Mouse (Mus musculus) spleen, adult 2 months (tissue): ENCODE measurements at regions not wholly inside any gene's neighbourhood (a gene's known extent, or its start where the extent isn't known, plus 50 kb on each side); places are given as distances from the start of the nearest gene placed in this dataset.

ENCODE experiments used
- DNase-seq, 2 experiments: peaks; one replicate each; pipeline versions ENCODE4 v3.0.0 to v3.0.0-alpha.2; 2012 to 2021; ENCODE audit warnings: low spot score in 2 of 2, low read depth in 1 of 2
- H3K27ac ChIP-seq: fragments of 200-500 bp; 2 replicates; pipeline ENCODE4 v1.5.1; 2012; ENCODE audit warnings: low read length, inconsistent platforms; ENCODE audit not compliant: insufficient read depth
- H3K27me3 ChIP-seq: fragments of 200-500 bp; 2 replicates; pipeline ENCODE4 v1.6.1; 2012; ENCODE audit warnings: mild to moderate bottlenecking, moderate library complexity, low read length, inconsistent platforms; ENCODE audit not compliant: control insufficient read depth, insufficient read depth
- H3K36me3 ChIP-seq: fragments of 200-500 bp; 2 replicates; pipeline ENCODE4 v1.6.1; 2012; ENCODE audit warnings: mild to moderate bottlenecking, low read length, inconsistent platforms; ENCODE audit not compliant: control insufficient read depth, insufficient read depth
- H3K4me1 ChIP-seq: fragments of 200-500 bp; 2 replicates; pipeline ENCODE4 v1.6.1; 2011; ENCODE audit warnings: inconsistent platforms; ENCODE audit not compliant: control insufficient read depth, insufficient read depth, insufficient read length
- H3K4me3 ChIP-seq: fragments of 200-500 bp; 2 replicates; pipeline ENCODE4 v1.5.1; 2011; ENCODE audit warnings: mild to moderate bottlenecking, inconsistent platforms; ENCODE audit not compliant: insufficient read depth, insufficient read length; ENCODE audit errors: extremely low read depth
- CTCF ChIP-seq: fragments of 200-500 bp; IDR thresholded peaks from 2 replicates; pipeline ENCODE4 v1.5.1; 2011; ENCODE audit warnings: mild to moderate bottlenecking, inconsistent platforms; ENCODE audit not compliant: insufficient read depth, insufficient read length, insufficient replicate concordance; ENCODE audit errors: extremely low read depth
- POLR2A ChIP-seq: fragments of 200-500 bp; IDR thresholded peaks from 2 replicates; pipeline ENCODE4 v1.6.1; 2011; ENCODE audit warnings: low read depth, low read length, inconsistent platforms
- WGBS: fragments of 180-500 bp; shearing (Covaris S2); methylation state at CpG from one replicate; pipeline ENCODE4 v1.1.7; 2018; 5-methylcytosine and 5-hydroxymethylcytosine counted together

DNA sequence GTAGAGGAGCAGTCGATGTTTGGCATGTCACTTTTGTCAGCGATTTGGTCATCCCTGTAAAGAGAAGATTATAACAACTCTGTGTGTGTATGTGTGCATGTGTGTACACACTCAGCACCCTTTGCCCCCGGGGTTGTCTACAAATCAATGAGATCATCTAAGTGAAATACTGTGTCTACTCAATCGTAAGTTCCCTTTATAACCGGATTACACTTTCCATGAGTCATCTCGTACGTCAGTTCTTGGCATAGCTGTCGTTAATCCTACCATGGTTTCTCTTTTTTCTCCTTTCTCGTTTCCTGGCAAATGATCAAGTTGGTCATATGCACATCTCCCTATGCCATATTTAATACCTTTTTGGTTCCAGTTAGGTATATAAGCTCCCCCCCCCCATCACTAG lies 58.7 kb upstream of the Eed start:
- WGBS, result 70% methylated on average over 9 of the region's 9 CpGs
- no peak overlapping the region for H3K4me3 ChIP-seq
- no peaks in the 10 kb centered on the region for H3K4me1 ChIP-seq
- DNase-seq, result no peak
- TF ChIP-seq POLR2A (no peak), CTCF (no peak)
- no peaks in the 10 kb centered on the region for H3K27me3 ChIP-seq
- peak overlapping the region; percentile 44; the same call in 1 of the 2 replicates for H3K27ac ChIP-seq
- no peaks in the 10 kb centered on the region for H3K36me3 ChIP-seq

DNA sequence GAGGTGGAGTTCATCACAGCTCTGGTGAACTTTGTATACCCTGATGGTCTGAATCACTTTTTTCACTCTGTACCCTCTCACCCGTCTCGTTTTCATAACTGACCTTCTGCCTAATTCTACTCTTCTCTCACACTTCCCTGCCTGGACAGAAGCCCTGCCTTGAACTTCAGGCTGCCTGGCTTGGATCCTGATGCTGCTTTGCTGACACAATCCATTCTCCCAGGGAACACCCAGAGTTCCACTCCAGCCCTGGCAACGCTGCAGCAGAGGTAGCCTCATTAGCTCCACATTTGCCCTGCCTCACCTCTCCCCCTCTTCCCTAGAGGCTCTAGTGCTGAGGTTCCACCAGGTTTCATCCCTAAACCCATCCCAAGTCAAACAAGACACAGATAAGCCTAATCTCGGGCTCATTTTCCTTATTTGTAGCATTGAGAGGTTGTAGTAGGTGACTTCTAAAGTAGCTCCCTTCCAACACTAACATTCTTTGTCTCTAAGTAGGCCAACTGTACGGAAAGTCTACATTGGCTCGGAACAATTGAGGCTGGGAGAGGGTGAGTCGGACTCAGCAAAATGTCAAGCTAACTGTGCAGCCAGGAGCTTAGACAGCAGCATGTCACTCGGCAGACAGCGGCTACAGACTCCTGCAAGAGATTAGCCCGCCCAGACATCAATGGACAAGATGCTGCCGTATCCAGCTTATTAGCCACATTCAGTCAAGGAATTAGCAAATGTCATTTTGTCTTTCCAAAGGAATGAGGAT lies 60.0 kb upstream of the Eed start:
- 91% methylated on average over 11 of the region's 11 CpGs for WGBS
- H3K36me3 ChIP-seq, result no peaks in the 10 kb centered on the region
- H3K4me1 ChIP-seq, result no peaks in the 10 kb centered on the region
- no peak for TF ChIP-seq CTCF
- no peak for TF ChIP-seq POLR2A
- peak overlapping the region; percentile 40 for H3K27ac ChIP-seq
- DNase-seq, result no peak
- no peaks in the 10 kb centered on the region for H3K27me3 ChIP-seq
- H3K4me3 ChIP-seq, result no peak overlapping the region

DNA sequence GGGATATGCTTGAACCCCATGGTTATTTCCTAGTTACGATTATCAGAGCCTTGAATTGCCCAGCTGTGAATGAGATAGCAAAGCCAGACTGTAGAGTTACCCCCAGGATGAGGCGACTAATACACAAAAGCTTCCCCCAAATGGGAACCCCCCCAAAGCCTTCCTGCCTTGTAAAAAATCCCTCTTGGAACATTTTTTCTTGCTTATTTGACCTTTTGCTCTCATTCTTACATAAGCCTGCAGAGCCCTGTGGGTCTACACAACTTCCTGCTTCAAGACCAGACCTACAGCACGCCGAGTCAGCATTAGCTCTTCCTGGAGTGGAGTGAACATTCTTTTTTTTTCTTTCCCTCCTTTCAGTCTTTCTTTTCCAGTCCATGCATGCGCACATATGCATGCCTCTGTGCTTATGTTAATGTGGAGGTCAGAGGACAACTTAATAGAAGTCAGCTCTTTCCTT lies 60.8 kb upstream of the Eed start:
- Histone ChIP-seq H3K27me3 (no peaks in the 10 kb centered on the region), H3K36me3 (no peaks in the 10 kb centered on the region), H3K27ac (peak overlapping the region; percentile 60; the same call in 1 of the 2 replicates), H3K4me3 (no peak overlapping the region), H3K4me1 (no peaks in the 10 kb centered on the region)
- no peak for DNase-seq
- WGBS, result 37% methylated on average over 5 of the region's 5 CpGs
- TF ChIP-seq CTCF (no peak), POLR2A (no peak)

DNA sequence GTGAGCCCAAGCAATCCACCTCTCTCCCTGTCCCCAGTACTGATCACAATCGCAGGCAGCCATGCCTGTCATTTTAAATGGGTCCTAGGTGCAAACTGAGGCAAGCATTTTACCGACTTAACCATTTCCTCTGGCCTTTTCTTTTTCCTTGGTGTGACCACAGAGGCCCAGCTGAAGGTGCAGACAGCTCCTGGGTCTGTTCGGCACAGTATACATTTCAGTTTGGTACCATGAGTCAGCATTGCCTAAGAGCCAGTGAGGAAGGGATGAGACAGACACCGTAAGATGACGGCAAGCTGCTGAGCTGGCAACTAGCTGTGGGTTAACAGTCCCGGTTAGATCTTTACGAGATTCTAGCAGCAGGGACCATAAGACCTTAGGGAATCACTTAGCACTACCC lies 61.6 kb upstream of the Eed start:
- H3K27ac ChIP-seq, result peak overlapping the region; percentile 60
- no peak for DNase-seq
- H3K4me1 ChIP-seq, result no peaks in the 10 kb centered on the region
- 51% methylated on average over 7 of the region's 7 CpGs for WGBS
- no peaks in the 10 kb centered on the region for H3K27me3 ChIP-seq
- TF ChIP-seq POLR2A (no peak), CTCF (no peak)
- H3K4me3 ChIP-seq, result no peak overlapping the region
- H3K36me3 ChIP-seq, result no peaks in the 10 kb centered on the region

DNA sequence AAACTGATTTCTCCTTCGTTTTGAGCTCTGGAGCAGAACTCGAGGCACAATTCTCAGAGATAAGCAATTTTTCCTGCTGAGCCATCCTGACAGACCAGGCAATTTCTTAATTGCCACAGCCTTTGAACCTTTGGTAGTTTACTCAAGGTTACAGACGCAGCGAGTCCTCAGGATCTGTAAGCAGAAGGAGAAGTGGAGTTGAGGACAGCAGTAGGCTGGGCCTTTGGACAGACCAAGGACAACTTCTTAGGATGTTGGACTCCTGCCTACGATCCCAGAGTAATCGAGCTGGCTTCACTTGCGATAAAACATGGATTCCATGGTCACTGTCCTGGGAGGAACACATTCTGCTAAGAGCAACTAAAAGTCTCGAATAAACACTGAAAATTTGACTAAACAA lies 62.7 kb upstream of the Eed start:
- TF ChIP-seq CTCF, result no peak
- no peak overlapping the region for H3K4me3 ChIP-seq
- no peak overlapping the region for H3K27ac ChIP-seq
- DNase-seq, result no peak
- H3K4me1 ChIP-seq, result no peaks in the 10 kb centered on the region
- no peaks in the 10 kb centered on the region for H3K36me3 ChIP-seq
- H3K27me3 ChIP-seq, result no peaks in the 10 kb centered on the region
- WGBS, result 87% methylated on average over 8 of the region's 8 CpGs

DNA sequence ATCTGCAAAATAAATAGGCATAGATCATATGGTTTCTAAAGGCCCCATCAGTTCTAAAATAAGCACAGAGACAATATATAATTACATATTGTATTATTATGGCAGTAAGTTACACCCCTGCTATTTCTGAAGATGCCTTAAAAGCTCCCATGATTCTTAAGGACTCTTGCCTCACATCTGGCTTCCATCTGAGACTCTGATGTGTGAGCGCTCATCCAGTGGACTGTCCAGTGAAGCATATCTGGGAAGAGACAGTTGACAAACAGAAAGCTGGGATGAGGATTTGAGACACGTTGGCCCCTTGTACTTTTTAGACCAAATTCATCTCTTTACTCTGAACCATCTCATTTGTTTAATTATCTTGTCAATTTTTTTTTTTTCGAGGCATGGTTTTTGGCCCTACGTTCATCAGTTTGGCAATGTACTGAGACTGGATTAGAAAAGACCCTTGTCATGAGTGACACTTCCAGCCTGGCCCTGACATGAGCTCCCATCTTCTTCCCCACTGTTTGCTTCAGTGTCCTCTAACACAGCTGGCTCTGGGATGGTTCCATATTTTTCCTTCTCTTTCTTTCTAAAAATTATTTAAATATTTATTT lies 63.4 kb upstream of the Eed start:
- H3K4me1 ChIP-seq, result no peaks in the 10 kb centered on the region
- H3K36me3 ChIP-seq, result no peaks in the 10 kb centered on the region
- WGBS, result 97% methylated on average over 4 of the region's 4 CpGs
- no peaks in the 10 kb centered on the region for H3K27me3 ChIP-seq
- no peak overlapping the region for H3K4me3 ChIP-seq
- H3K27ac ChIP-seq, result no peak overlapping the region
- DNase-seq, result no peak
- TF ChIP-seq POLR2A (no peak), CTCF (no peak)

DNA sequence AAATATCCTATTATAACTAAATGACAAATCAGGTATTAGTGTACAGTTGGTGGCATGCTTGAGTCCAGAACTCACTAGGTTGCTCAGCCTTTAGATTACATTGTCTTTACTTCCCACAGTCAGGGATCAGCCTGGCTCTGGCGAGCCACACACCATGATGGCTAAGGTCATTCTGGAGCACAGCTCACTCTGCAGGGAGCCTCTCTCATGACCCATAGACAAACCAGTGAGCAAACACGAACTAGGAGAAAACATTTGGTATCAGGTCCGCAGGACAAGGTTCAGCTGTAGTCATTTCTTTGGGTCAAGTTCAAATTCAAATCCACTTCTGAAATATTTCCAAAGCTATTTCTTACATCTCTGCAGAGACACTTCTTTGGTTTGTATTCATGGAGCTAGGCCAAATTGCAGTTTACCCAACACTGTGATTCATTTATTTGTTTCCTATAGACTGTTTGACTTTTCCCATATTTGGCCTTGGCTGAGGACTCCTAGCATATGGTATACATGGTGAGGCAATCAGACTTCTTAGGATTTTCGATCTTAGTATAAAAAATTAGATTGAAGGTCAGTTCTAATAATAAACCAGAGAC lies 64.5 kb upstream of the Eed start:
- TF ChIP-seq POLR2A (no peak), CTCF (no peak)
- H3K36me3 ChIP-seq, result no peaks in the 10 kb centered on the region
- H3K27ac ChIP-seq, result no peak overlapping the region
- no peaks in the 10 kb centered on the region for H3K27me3 ChIP-seq
- H3K4me3 ChIP-seq, result no peak overlapping the region
- DNase-seq, result no peak
- WGBS, result 86% methylated on average over 4 of the region's 4 CpGs
- H3K4me1 ChIP-seq, result no peaks in the 10 kb centered on the region
